Mouse (Mus musculus) intestine, embryonic 15.5 days (tissue): Measurements from ENCODE around the gene Erich3. TPM values are rescaled to one million over a fixed set of nuclear protein-coding genes. Genes with fewer than 3 reads are reported as not detected.
A peak's percentile ranks its signal among the peaks of the same experiment; 100 is the strongest.
"Not testable (repeated sequence)": the region's sequence is repeated elsewhere in the genome, so short reads cannot be mapped to it uniquely, and the experiment has no call there.

Experiments
- ATAC-seq: fragments of 200-750 bp; cut with Nextera tagmentation; 2 replicates; pipeline ENCODE4 v1.8.0; 2017; ENCODE audit warnings: moderate TSS enrichment, moderate library complexity
- H3K27ac ChIP-seq: fragments of 300-500 bp; sonication (generic); 2 replicates; pipeline ENCODE4 v1.5.1; 2015; ENCODE audit warnings: mild to moderate bottlenecking, inconsistent platforms
- H3K27me3 ChIP-seq: fragments of 300-500 bp; sonication (generic); replicated peaks from 2 replicates; pipeline ENCODE4 v1.6.1; 2015; ENCODE audit warnings: inconsistent platforms
- H3K36me3 ChIP-seq: fragments of 300-500 bp; sonication (generic); 2 replicates; pipeline ENCODE4 v1.6.1; 2015; ENCODE audit warnings: inconsistent platforms
- H3K4me1 ChIP-seq: fragments of 300-500 bp; sonication (generic); replicated peaks from 2 replicates; pipeline ENCODE4 v1.6.1; 2015; ENCODE audit warnings: inconsistent platforms
- H3K4me2 ChIP-seq: fragments of 300-500 bp; sonication (generic); replicated peaks from 2 replicates; pipeline ENCODE4 v1.6.1; 2015; ENCODE audit warnings: mild to moderate bottlenecking, inconsistent platforms
- H3K4me3 ChIP-seq: fragments of 300-500 bp; sonication (generic); replicated peaks from 2 replicates; pipeline ENCODE4 v1.5.1; 2015; ENCODE audit warnings: inconsistent platforms
- H3K9ac ChIP-seq: fragments of 300-500 bp; sonication (generic); 2 replicates; pipeline ENCODE4 v1.6.1; 2015; ENCODE audit warnings: inconsistent platforms
- H3K9me3 ChIP-seq: fragments of 300-500 bp; sonication (generic); 2 replicates; pipeline ENCODE4 v1.6.1; 2016; ENCODE audit warnings: inconsistent platforms
- WGBS: fragments of 180-500 bp; shearing (Covaris S2); methylation state at CpG from one replicate; pipeline ENCODE4 v1.1.7; 2015; 5-methylcytosine and 5-hydroxymethylcytosine counted together
- polyA plus RNA-seq: library from polyadenylated mRNA; unstranded; fragments of >200 nt; fragmentation: Nextera tagmentation; extraction: Ambion mirVana; gene quantifications from 2 replicates; pipeline ENCODE4 v1.2.1, GENCODE M21; 2015

The Erich3 gene
- polyA plus RNA-seq: 0.20 TPM in 2 replicates

- Histone ChIP-seq H3K4me2 (peak within 1 kb of the TSS; percentile 66), H3K4me1 (0 out of 2 replicates have a peak, but pooled peaks cover 5% of the 10 kb centered on the region), H3K36me3 (no peaks in the 10 kb centered on the region), H3K9me3 (no peaks in the 10 kb centered on the region), H3K4me3 (peak within 1 kb of the TSS; percentile 30), H3K9ac (no peak within 1 kb of the TSS), H3K27ac (no peak within 1 kb of the TSS), H3K27me3 (peaks cover 12% of the 10 kb centered on the region; the same call in 1 of the 2 replicates)
- 36% methylated on average over 7 of the region's 7 CpGs for WGBS
- ATAC-seq: no peak
Measured at GRCm38 (mm10) chr3:154663545-154663944, at the start of gene Erich3. TSS of gene Erich3 (plus strand) at chr3:154663859.

GRCm38 (mm10) chr3:154614771-154615170 is 48.9 kb upstream of the Erich3 start:
- no peaks in the 10 kb centered on the region for H3K9me3 ChIP-seq
- H3K4me1 ChIP-seq: no peaks in the 10 kb centered on the region
- no peak overlapping the region for H3K9ac ChIP-seq
- WGBS: 93% methylated on average over 8 of the region's 8 CpGs
- no peaks in the 10 kb centered on the region for H3K27me3 ChIP-seq
- no peak overlapping the region for H3K4me2 ChIP-seq
- no peaks in the 10 kb centered on the region for H3K36me3 ChIP-seq
- ATAC-seq: no peak
- H3K4me3 ChIP-seq: no peak overlapping the region
- H3K27ac ChIP-seq: no peak overlapping the region

GRCm38 (mm10) chr3:154615304-154615703 is 48.4 kb upstream of the Erich3 start:
- Histone ChIP-seq H3K4me2 (no peak overlapping the region), H3K4me3 (no peak overlapping the region), H3K4me1 (no peaks in the 10 kb centered on the region), H3K27me3 (no peaks in the 10 kb centered on the region), H3K36me3 (no peaks in the 10 kb centered on the region), H3K9me3 (no peaks in the 10 kb centered on the region), H3K27ac (no peak overlapping the region), H3K9ac (no peak overlapping the region)
- WGBS: 90% methylated on average over 7 of the region's 7 CpGs
- no peak for ATAC-seq

GRCm38 (mm10) chr3:154616106-154616505 is 47.6 kb upstream of the Erich3 start:
- Histone ChIP-seq H3K27me3 (no peaks in the 10 kb centered on the region), H3K9me3 (no peaks in the 10 kb centered on the region), H3K27ac (no peak overlapping the region), H3K9ac (no peak overlapping the region), H3K36me3 (no peaks in the 10 kb centered on the region), H3K4me2 (no peak overlapping the region), H3K4me3 (no peak overlapping the region), H3K4me1 (no peaks in the 10 kb centered on the region)
- 87% methylated on average over 4 of the region's 4 CpGs for WGBS
- ATAC-seq: no peak

GRCm38 (mm10) chr3:154628284-154628683 is 35.4 kb upstream of the Erich3 start:
- no peaks in the 10 kb centered on the region for H3K9me3 ChIP-seq
- H3K36me3 ChIP-seq: 0 out of 2 replicates have a peak, but pooled peaks cover 2% of the 10 kb centered on the region
- H3K4me2 ChIP-seq: no peak overlapping the region
- no peaks in the 10 kb centered on the region for H3K27me3 ChIP-seq
- H3K27ac ChIP-seq: no peak overlapping the region
- no peak overlapping the region for H3K4me3 ChIP-seq
- H3K9ac ChIP-seq: no peak overlapping the region
- ATAC-seq: 0 out of 2 replicates have a peak, but pooled peaks have one; percentile 12
- no peaks in the 10 kb centered on the region for H3K4me1 ChIP-seq

GRCm38 (mm10) chr3:154631281-154631680 is 32.4 kb upstream of the Erich3 start:
- H3K27me3 ChIP-seq, H3K27ac ChIP-seq, H3K9me3 ChIP-seq, H3K4me1 ChIP-seq, ATAC-seq, H3K4me2 ChIP-seq, H3K9ac ChIP-seq, H3K4me3 ChIP-seq, H3K36me3 ChIP-seq: not testable (repeated sequence)
- 85% methylated on average over 2 of the region's 2 CpGs for WGBS

- Histone ChIP-seq H3K9me3 (no peaks in the 10 kb centered on the region), H3K36me3 (no peaks in the 10 kb centered on the region), H3K4me1 (no peaks in the 10 kb centered on the region), H3K4me3 (no peak overlapping the region), H3K4me2 (no peak overlapping the region), H3K27me3 (no peaks in the 10 kb centered on the region), H3K27ac (no peak overlapping the region), H3K9ac (no peak overlapping the region)
- WGBS: 81% methylated on average over 5 of the region's 5 CpGs
- no peak for ATAC-seq
Measured at GRCm38 (mm10) chr3:154633091-154633490, 30.6 kb upstream of the Erich3 start.

- Histone ChIP-seq H3K36me3 (no peaks in the 10 kb centered on the region), H3K4me1 (no peaks in the 10 kb centered on the region), H3K4me3 (no peak overlapping the region), H3K27me3 (no peaks in the 10 kb centered on the region), H3K9me3 (no peaks in the 10 kb centered on the region), H3K27ac (no peak overlapping the region), H3K4me2 (peak overlapping the region; percentile 54), H3K9ac (no peak overlapping the region)
- no peak for ATAC-seq
- 48% methylated on average over 29 of the region's 29 CpGs for WGBS
Measured at GRCm38 (mm10) chr3:154646638-154647442, 16.8 kb upstream of the Erich3 start.

GRCm38 (mm10) chr3:154647443-154647780 is 16.2 kb upstream of the Erich3 start:
- H3K9ac ChIP-seq: no peak overlapping the region
- no peak overlapping the region for H3K27ac ChIP-seq
- peak overlapping the region; percentile 54 for H3K4me2 ChIP-seq
- H3K4me3 ChIP-seq: no peak overlapping the region
- H3K36me3 ChIP-seq: no peaks in the 10 kb centered on the region
- no peaks in the 10 kb centered on the region for H3K9me3 ChIP-seq
- H3K27me3 ChIP-seq: no peaks in the 10 kb centered on the region
- no peak for ATAC-seq
- 50% methylated on average over 7 of the region's 7 CpGs for WGBS
- H3K4me1 ChIP-seq: no peaks in the 10 kb centered on the region

- ATAC-seq: no peak
- Histone ChIP-seq H3K4me2 (no peak overlapping the region), H3K4me3 (no peak overlapping the region), H3K27ac (no peak overlapping the region), H3K36me3 (no peaks in the 10 kb centered on the region), H3K9ac (no peak overlapping the region), H3K27me3 (no peaks in the 10 kb centered on the region), H3K9me3 (no peaks in the 10 kb centered on the region), H3K4me1 (no peaks in the 10 kb centered on the region)
- WGBS: 75% methylated on average over 20 of the region's 20 CpGs
Measured at GRCm38 (mm10) chr3:154649411-154650285, 14.0 kb upstream of the Erich3 start.

- ATAC-seq: no peak
Measured at GRCm38 (mm10) chr3:154651192-154651821, 12.4 kb upstream of the Erich3 start.

More at GRCm38 (mm10) chr3:154651192-154651821, 12.4 kb upstream of the Erich3 start:
- Histone ChIP-seq H3K9me3 (no peaks in the 10 kb centered on the region), H3K4me2 (no peak overlapping the region), H3K36me3 (no peaks in the 10 kb centered on the region), H3K4me3 (no peak overlapping the region), H3K27me3 (no peaks in the 10 kb centered on the region), H3K4me1 (no peaks in the 10 kb centered on the region), H3K9ac (no peak overlapping the region), H3K27ac (no peak overlapping the region)
- 78% methylated on average over 10 of the region's 10 CpGs for WGBS
